Mouse (Mus musculus) heart, embryonic 11.5 days (tissue): Measurements from ENCODE around the gene Flg. TPM values are rescaled to one million over a fixed set of nuclear protein-coding genes. Genes with fewer than 3 reads are reported as not detected.

Source experiments
- ATAC-seq: fragments of 200-750 bp; cut with Nextera tagmentation; replicated peaks from 2 replicates; pipeline ENCODE4 v1.8.0; 2017; ENCODE audit warnings: moderate library complexity; ENCODE audit not compliant: insufficient number of reproducible peaks, low FRiP score, low TSS enrichment
- H3K27ac ChIP-seq: fragments of 300-500 bp; sonication (generic); 2 replicates; pipeline ENCODE4 v1.5.1; 2014; ENCODE audit warnings: mild to moderate bottlenecking, low read depth, low read length
- H3K27me3 ChIP-seq: fragments of 300-500 bp; sonication (generic); 2 replicates; pipeline ENCODE4 v1.6.1; 2014; ENCODE audit warnings: mild to moderate bottlenecking, low read length, mixed read lengths; ENCODE audit not compliant: control insufficient read depth, insufficient read depth
- H3K36me3 ChIP-seq: fragments of 300-500 bp; sonication (generic); 2 replicates; pipeline ENCODE4 v1.6.1; 2014; ENCODE audit warnings: mild to moderate bottlenecking, low read length, moderate library complexity, mixed read lengths; ENCODE audit not compliant: control insufficient read depth, insufficient read depth
- H3K4me1 ChIP-seq: fragments of 300-500 bp; sonication (generic); 2 replicates; pipeline ENCODE4 v1.6.1; 2014; ENCODE audit warnings: low read length; ENCODE audit not compliant: control insufficient read depth, insufficient read depth
- H3K4me2 ChIP-seq: fragments of 300-500 bp; sonication (generic); 2 replicates; pipeline ENCODE4 v1.6.1; 2014; ENCODE audit warnings: mild to moderate bottlenecking, moderate library complexity
- H3K4me3 ChIP-seq: fragments of 300-500 bp; sonication (generic); 2 replicates; pipeline ENCODE4 v1.5.1; 2014; ENCODE audit warnings: low read depth, low read length
- H3K9ac ChIP-seq: fragments of 300-500 bp; sonication (generic); 2 replicates; pipeline ENCODE4 v1.6.1; 2014; ENCODE audit warnings: mild to moderate bottlenecking, low read depth, low read length, moderate library complexity
- H3K9me3 ChIP-seq: fragments of 300-500 bp; sonication (generic); replicated peaks from 2 replicates; pipeline ENCODE4 v1.6.1; 2016; ENCODE audit warnings: low read length; ENCODE audit not compliant: control insufficient read depth
- WGBS: fragments of 180-500 bp; shearing (Covaris S2); extraction: QIAGEN DNeasy Blood & Tissue Kit; methylation state at CpG from one replicate; pipeline ENCODE4 v1.1.7; 2014; ENCODE audit not compliant: insufficient replicate concordance; 5-methylcytosine and 5-hydroxymethylcytosine counted together
- polyA plus RNA-seq: library from polyadenylated mRNA; unstranded; fragments of >200 nt; fragmentation: Nextera tagmentation; extraction: Ambion mirVana; gene quantifications from 2 replicates; pipeline ENCODE4 v1.2.1, GENCODE M21; 2014

Gene Flg
- polyA plus RNA-seq, result not detected in 2 replicates

DNA sequence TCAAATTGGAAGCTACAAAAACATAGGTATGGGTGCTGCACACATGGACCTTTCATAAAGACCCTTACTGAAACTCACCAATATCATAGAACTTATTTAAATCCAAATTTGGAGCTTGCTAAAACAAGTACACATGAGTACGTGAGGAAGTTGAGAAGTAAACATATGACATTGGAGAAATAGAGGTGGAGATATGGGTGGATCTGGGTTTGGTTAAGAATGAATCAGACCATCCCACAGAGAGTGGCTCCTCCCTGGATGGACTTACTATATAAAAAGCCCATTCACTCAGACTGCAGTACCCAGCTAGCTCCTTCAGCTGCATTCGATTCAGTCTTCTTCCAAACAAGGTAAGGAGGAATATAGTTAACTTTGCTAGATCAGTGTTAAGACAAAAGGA is at the start of gene Flg:
TSS of gene Flg (plus strand) at position 301 of the 400 bp plus-strand sequence.
- WGBS, result 69% methylated on average over 2 of the region's 2 CpGs
- Histone ChIP-seq H3K9me3 (no peaks in the 10 kb centered on the region), H3K9ac (no peak within 1 kb of the TSS), H3K4me2 (no peak within 1 kb of the TSS), H3K4me1 (no peaks in the 10 kb centered on the region), H3K27me3 (no peaks in the 10 kb centered on the region), H3K27ac (no peak within 1 kb of the TSS), H3K36me3 (no peaks in the 10 kb centered on the region), H3K4me3 (no peak within 1 kb of the TSS)
- no peak for ATAC-seq

DNA sequence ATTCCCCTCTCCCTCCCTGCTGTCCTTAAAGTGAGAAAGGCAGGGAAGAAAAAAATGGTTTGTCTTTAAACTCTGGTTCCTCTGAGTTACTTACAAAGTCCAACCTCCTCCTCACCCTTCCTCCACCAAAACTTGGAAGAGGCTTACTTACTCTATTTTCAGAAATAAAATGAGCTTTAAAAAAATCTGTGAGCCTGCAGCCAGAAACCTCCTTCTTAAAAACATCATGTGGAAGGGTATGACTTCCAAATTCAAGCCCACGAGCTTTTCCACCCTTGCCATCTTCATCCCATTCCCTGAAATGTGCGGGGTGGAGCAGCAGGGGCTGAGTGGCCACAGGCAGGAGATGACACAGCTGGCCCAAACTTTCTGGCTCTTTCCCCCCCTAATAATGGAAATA is 24.2 kb downstream of the Flg start:
- ATAC-seq, result no peak
- H3K4me2 ChIP-seq, result no peak overlapping the region
- no peaks in the 10 kb centered on the region for H3K9me3 ChIP-seq
- H3K4me1 ChIP-seq, result no peaks in the 10 kb centered on the region
- H3K4me3 ChIP-seq, result no peak overlapping the region
- H3K9ac ChIP-seq, result no peak overlapping the region
- WGBS, result 69% methylated on average over 2 of the region's 2 CpGs
- no peaks in the 10 kb centered on the region for H3K27me3 ChIP-seq
- H3K36me3 ChIP-seq, result no peaks in the 10 kb centered on the region
- H3K27ac ChIP-seq, result no peak overlapping the region

DNA sequence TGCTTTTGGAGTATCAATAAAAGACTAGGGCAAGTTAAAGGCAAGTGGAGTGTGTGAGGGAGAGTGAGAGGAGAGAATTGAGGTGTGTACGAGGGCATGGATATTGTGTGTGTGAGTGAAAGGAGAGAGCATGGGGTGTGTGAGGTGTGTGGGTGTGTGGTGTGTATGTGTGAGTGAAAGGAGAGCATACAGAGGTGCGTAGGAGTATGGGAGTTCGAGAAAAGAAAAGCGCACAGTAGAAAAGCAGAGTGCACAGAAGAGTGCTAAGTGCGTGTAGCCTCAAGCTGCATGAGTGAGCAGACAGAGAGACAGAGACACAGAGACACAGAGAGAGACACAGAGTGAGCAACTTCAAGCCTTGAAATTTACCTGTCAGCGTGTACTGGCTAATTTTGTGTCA is 26.5 kb downstream of the Flg start:
- no peaks in the 10 kb centered on the region for H3K27me3 ChIP-seq
- no peak overlapping the region for H3K4me2 ChIP-seq
- H3K27ac ChIP-seq, result no peak overlapping the region
- H3K4me3 ChIP-seq, result no peak overlapping the region
- H3K4me1 ChIP-seq, result no peaks in the 10 kb centered on the region
- H3K9me3 ChIP-seq, result no peaks in the 10 kb centered on the region
- ATAC-seq, result no peak
- no peaks in the 10 kb centered on the region for H3K36me3 ChIP-seq
- WGBS, result 78% methylated on average over 6 of the region's 6 CpGs
- no peak overlapping the region for H3K9ac ChIP-seq

DNA sequence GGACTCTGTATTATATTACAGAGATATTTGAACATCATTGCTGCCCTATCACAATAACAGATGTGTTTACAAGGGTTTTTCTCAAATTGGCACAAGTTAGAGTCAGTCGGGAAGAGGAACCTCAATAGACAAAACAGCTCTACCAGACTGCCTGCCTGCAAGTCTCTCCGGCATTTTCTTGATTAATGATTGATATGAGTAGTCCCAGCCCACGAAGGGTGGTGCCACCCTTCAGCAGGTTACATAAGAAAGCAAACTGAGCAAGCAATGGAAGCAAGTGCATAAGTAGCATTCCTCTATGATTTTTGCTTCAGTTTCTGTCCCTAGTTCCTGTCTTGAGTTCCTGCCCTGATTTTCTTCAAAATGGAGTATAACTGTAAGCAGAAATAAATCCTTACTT is 28.6 kb downstream of the Flg start:
- H3K4me3 ChIP-seq, result no peak overlapping the region
- H3K9ac ChIP-seq, result no peak overlapping the region
- no peaks in the 10 kb centered on the region for H3K27me3 ChIP-seq
- ATAC-seq, result no peak
- H3K4me2 ChIP-seq, result no peak overlapping the region
- 66% methylated on average over 3 of the region's 3 CpGs for WGBS
- H3K4me1 ChIP-seq, result no peaks in the 10 kb centered on the region
- H3K9me3 ChIP-seq, result no peaks in the 10 kb centered on the region
- H3K27ac ChIP-seq, result no peak overlapping the region
- H3K36me3 ChIP-seq, result no peaks in the 10 kb centered on the region

DNA sequence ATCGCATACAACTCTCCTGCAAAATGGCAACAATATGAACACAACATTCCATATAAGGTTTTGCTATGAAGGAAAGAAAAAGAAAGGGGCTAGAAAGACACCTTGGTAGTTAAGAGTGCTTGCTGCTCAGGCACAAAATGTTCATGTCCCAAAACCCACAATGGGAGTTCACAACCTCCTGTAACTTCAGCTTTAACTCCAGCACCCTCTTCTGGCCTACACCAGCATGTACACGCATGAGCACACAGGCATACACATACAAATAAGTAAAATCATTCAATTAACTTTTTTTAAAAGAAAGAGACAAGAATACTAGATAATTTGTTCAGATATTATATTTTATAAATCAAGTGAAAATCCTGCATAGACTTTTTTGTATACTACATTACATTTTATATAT is 32.8 kb downstream of the Flg start:
- 81% methylated on average over 2 of the region's 2 CpGs for WGBS
- Histone ChIP-seq H3K27ac (no peak overlapping the region), H3K4me1 (no peaks in the 10 kb centered on the region), H3K4me3 (no peak overlapping the region), H3K4me2 (no peak overlapping the region), H3K9me3 (no peaks in the 10 kb centered on the region), H3K36me3 (no peaks in the 10 kb centered on the region), H3K27me3 (no peaks in the 10 kb centered on the region), H3K9ac (no peak overlapping the region)
- no peak for ATAC-seq

DNA sequence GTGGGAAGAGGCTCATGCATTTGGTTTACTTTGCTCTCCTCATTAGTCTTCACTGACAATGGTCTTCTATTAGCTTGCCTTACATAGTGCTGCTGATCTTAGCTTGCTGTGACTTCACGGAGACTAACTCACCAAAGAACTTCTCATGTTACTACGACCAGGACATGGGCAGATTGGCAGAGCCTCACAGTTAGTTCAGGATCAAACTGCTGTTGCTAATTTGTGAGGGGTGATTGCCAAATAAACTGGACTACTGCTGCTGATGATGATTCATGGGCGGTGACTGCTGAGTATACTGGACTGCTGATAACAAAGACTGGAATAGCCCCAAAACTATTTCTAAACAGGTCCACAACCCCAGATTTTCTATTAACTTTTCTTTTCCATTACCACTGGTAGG is 38.0 kb downstream of the Flg start:
- Histone ChIP-seq H3K27me3 (no peaks in the 10 kb centered on the region), H3K4me2 (no peak overlapping the region)
- 58% methylated on average over 3 of the region's 3 CpGs for WGBS

DNA sequence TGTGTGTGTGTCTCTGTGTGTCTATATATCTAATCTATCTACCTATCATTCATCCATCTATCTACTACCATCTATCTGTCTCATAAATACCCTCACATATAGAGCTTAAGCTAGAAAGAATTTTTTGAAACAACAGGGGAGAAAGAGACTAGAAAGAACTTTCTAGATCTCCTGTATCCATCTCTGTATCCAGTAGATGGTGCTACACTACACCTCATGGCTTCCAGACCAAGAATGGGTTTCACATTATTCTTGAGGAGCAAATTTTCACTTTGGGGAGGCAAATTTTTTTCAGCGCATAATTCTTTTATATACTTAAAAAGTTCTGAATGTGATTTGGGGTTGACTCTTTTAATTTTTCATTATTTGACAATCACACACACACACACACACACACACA is 41.1 kb downstream of the Flg start:
- no peak overlapping the region for H3K9ac ChIP-seq
- H3K9me3 ChIP-seq, result no peaks in the 10 kb centered on the region
- no peak overlapping the region for H3K4me2 ChIP-seq
- 69% methylated on average over 1 of the region's 1 CpGs for WGBS
- no peaks in the 10 kb centered on the region for H3K4me1 ChIP-seq
- H3K36me3 ChIP-seq, result no peaks in the 10 kb centered on the region
- no peak for ATAC-seq
- no peak overlapping the region for H3K4me3 ChIP-seq
- H3K27ac ChIP-seq, result no peak overlapping the region
- no peaks in the 10 kb centered on the region for H3K27me3 ChIP-seq

More for the DNA sequence above, 38.0 kb downstream of the Flg start:
- Histone ChIP-seq H3K4me1 (no peaks in the 10 kb centered on the region), H3K9ac (no peak overlapping the region), H3K9me3 (no peaks in the 10 kb centered on the region), H3K4me3 (no peak overlapping the region), H3K36me3 (no peaks in the 10 kb centered on the region), H3K27ac (no peak overlapping the region)
- ATAC-seq, result no peak

DNA sequence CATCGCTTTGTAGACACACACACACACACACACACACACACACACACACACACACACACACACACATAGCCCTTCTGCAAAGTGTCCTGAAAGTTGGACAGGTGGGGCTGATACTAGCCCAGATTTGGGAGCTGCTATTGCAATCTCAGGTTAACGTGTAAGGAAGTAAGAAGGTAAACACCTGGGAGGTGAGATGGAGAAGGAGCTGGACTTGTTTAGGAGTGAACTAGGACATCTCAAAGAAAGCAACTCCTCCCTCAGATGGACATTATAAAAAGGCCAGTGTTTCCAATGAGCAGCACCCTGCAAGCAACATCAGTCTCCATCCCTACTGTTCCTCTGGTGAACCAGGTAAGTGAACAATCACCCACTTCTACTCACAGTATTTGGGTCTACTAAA is 46.1 kb downstream of the Flg start, which contains the start of gene Hrnr:
TSS of gene Hrnr (plus strand) at position 301 of the 400 bp plus-strand sequence.
- Histone ChIP-seq H3K9ac (no peak within 1 kb of the TSS), H3K9me3 (no peaks in the 10 kb centered on the region), H3K36me3 (no peaks in the 10 kb centered on the region), H3K27me3 (no peaks in the 10 kb centered on the region), H3K27ac (no peak within 1 kb of the TSS), H3K4me3 (no peak within 1 kb of the TSS), H3K4me2 (no peak within 1 kb of the TSS), H3K4me1 (no peaks in the 10 kb centered on the region)
- 76% methylated on average over 2 of the region's 2 CpGs for WGBS
- ATAC-seq, result no peak

DNA sequence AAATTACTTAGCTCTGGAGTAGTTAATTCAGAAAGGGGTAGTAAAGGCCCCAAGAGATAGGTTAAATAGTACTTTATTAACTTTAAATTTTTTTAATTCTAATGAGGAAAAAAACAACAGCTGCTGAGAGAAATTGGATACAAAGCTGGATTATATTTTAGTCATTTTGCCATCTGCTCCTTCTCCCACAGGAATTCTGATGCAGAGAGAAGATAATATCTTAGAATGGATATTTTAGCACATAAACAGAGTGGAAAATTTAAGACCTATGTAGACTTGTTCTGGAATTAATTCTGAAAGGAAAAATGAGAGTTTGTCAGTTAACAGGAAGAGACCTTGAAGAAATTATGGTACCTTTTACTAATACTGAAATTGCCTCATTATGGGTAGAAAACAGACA is 64.4 kb downstream of the Flg start:
- no peak overlapping the region for H3K4me2 ChIP-seq
- no peak overlapping the region for H3K4me3 ChIP-seq
- H3K27ac ChIP-seq, result no peak overlapping the region
- no peaks in the 10 kb centered on the region for H3K36me3 ChIP-seq
- H3K27me3 ChIP-seq, result no peaks in the 10 kb centered on the region
- no peak for ATAC-seq
- no peak overlapping the region for H3K9ac ChIP-seq
- H3K4me1 ChIP-seq, result no peaks in the 10 kb centered on the region
- no peaks in the 10 kb centered on the region for H3K9me3 ChIP-seq
